Mouse (Mus musculus): Measurements from ENCODE around the gene Rasal2. TPM values are rescaled to one million over a fixed set of nuclear protein-coding genes. Genes with fewer than 3 reads are reported as not detected.

The Rasal2 gene
- total and polyA plus RNA-seq, 3 experiments = 1.5 to 3.2 TPM; not detected in 1

GRCm38 (mm10) chr1:157297137-157297536 is 115.3 kb downstream of the Rasal2 start (continued):
- TF ChIP-seq MEF2A (IDR thresholded peaks at IDR 0.05; ENCODE audit: extremely low read depth, insufficient replicate concordance, low read depth, low read length, poor library complexity, severe bottlenecking) = no peak
- no peak for TF ChIP-seq CHD1 (IDR thresholded peaks at IDR 0.05; ENCODE audit: low read depth, low read length)
- no peak for TF ChIP-seq NRF1 (IDR thresholded peaks at IDR 0.05; ENCODE audit: insufficient read depth, low read depth, low read length, poor library complexity, severe bottlenecking)
- peak; percentile 56 for TF ChIP-seq TCF12 (IDR thresholded peaks at IDR 0.05; ENCODE audit: low read depth, low read length)
- no peak for TF ChIP-seq CTCF (IDR thresholded peaks at IDR 0.05 in 2 of 3, conservative IDR thresholded peaks at IDR 0.05 in 1 of 3; ENCODE audit: control insufficient read depth in 1 of 3, insufficient read depth in 1 of 3, low read depth in 2 of 3, low read length in 3 of 3, poor library complexity in 1 of 3, severe bottlenecking in 1 of 3)
- no peak for TF ChIP-seq BHLHE40 (IDR thresholded peaks at IDR 0.05; ENCODE audit: borderline replicate concordance, low read depth, low read length)
- TF ChIP-seq EP300 (IDR thresholded peaks at IDR 0.05; ENCODE audit: low read depth in 1 of 2, low read length in 2 of 2) = peak; percentile 67 to 71
- TF ChIP-seq UBTF (IDR thresholded peaks at IDR 0.05; ENCODE audit: borderline replicate concordance, insufficient read depth, low read depth, low read length) = no peak

- Histone ChIP-seq H3K27ac (ENCODE audit: control insufficient read depth, low read depth, low read length) (no peak overlapping the region), H3K27me3 (ENCODE audit: control insufficient read depth in 1 of 2, insufficient read depth in 2 of 2, low read length in 2 of 2) (no peaks in the 10 kb centered on the region), H3K36me3 (ENCODE audit: control insufficient read depth in 1 of 2, insufficient read depth in 2 of 2, low read length in 2 of 2) (peaks cover 0 to 10% of the 10 kb centered on the region in 2 experiments; a peak in 2 of 4 replicates), H3K79me2 (ENCODE audit: control insufficient read depth, insufficient read depth, low read length, poor library complexity) (no peaks in the 10 kb centered on the region), H3K4me3 (ENCODE audit: control insufficient read depth in 1 of 2, insufficient read depth in 1 of 2, low read depth in 2 of 2, low read length in 2 of 2) (no peak overlapping the region), H3K4me1 (ENCODE audit: control insufficient read depth in 1 of 2, insufficient read depth in 2 of 2, low read length in 2 of 2) (peaks cover 0 to 2% of the 10 kb centered on the region in 2 experiments; a peak in 1 of 4 replicates), H3K9me3 (replicated peaks; ENCODE audit: insufficient read depth, low read length) (no peaks in the 10 kb centered on the region), H3K9ac (ENCODE audit: control insufficient read depth, low read depth, low read length, poor library complexity, severe bottlenecking) (no peak overlapping the region)
- DNase-seq (ENCODE audit: low read depth, low spot score) = no peak
- TF ChIP-seq RAD21 (IDR thresholded peaks at IDR 0.05; ENCODE audit: low read depth, low read length) (no peak), GATA1 (IDR thresholded peaks at IDR 0.05; ENCODE audit: low read depth, low read length) (no peak), CHD2 (IDR thresholded peaks at IDR 0.05; ENCODE audit: low read length) (no peak), ZNF384 (IDR thresholded peaks at IDR 0.05; ENCODE audit: low read depth, low read length) (no peak), CHD1 (IDR thresholded peaks at IDR 0.05; ENCODE audit: low read depth, low read length) (no peak), POLR2AphosphoS2 (IDR thresholded peaks at IDR 0.05; ENCODE audit: low read length) (no peak), BHLHE40 (IDR thresholded peaks at IDR 0.05; ENCODE audit: borderline replicate concordance, low read depth, low read length) (no peak), ELF1 (IDR thresholded peaks at IDR 0.05; ENCODE audit: low read depth, low read length) (no peak), KAT2A (conservative IDR thresholded peaks at IDR 0.05; ENCODE audit: low read depth, low read length) (no peak), ZKSCAN1 (IDR thresholded peaks at IDR 0.05; ENCODE audit: low read depth, low read length) (no peak), EP300 (IDR thresholded peaks at IDR 0.05; ENCODE audit: low read depth in 1 of 2, low read length in 2 of 2) (no peak), MYC (IDR thresholded peaks at IDR 0.05; ENCODE audit: low read depth, low read length) (no peak)
Observed at GRCm38 (mm10) chr1:157295868-157296267, 116.5 kb downstream of the Rasal2 start.

- Histone ChIP-seq H3K36me3 (ENCODE audit: control insufficient read depth in 1 of 2, insufficient read depth in 2 of 2, low read length in 2 of 2) (peaks cover 0 to 6% of the 10 kb centered on the region in 2 experiments; a peak in 2 of 4 replicates), H3K27ac (ENCODE audit: control insufficient read depth, low read depth, low read length) (no peak overlapping the region), H3K4me1 (ENCODE audit: control insufficient read depth in 1 of 2, insufficient read depth in 2 of 2, low read length in 2 of 2) (peaks cover 0 to 4% of the 10 kb centered on the region in 2 experiments; a peak in 2 of 4 replicates), H3K4me3 (ENCODE audit: control insufficient read depth in 1 of 2, insufficient read depth in 1 of 2, low read depth in 2 of 2, low read length in 2 of 2) (no peak overlapping the region), H3K79me2 (ENCODE audit: control insufficient read depth, insufficient read depth, low read length, poor library complexity) (no peaks in the 10 kb centered on the region), H3K27me3 (ENCODE audit: control insufficient read depth in 1 of 2, insufficient read depth in 2 of 2, low read length in 2 of 2) (no peaks in the 10 kb centered on the region), H3K9ac (ENCODE audit: control insufficient read depth, low read depth, low read length, poor library complexity, severe bottlenecking) (no peak overlapping the region), H3K9me3 (replicated peaks; ENCODE audit: insufficient read depth, low read length) (no peaks in the 10 kb centered on the region)
- TF ChIP-seq MEF2A (IDR thresholded peaks at IDR 0.05; ENCODE audit: extremely low read depth, insufficient replicate concordance, low read depth, low read length, poor library complexity, severe bottlenecking) (no peak), MYC (IDR thresholded peaks at IDR 0.05; ENCODE audit: low read depth, low read length) (no peak), HCFC1 (IDR thresholded peaks at IDR 0.05; ENCODE audit: low read depth, low read length) (no peak), CHD1 (IDR thresholded peaks at IDR 0.05; ENCODE audit: low read depth, low read length) (no peak), CTCF (IDR thresholded peaks at IDR 0.05 in 2 of 3, conservative IDR thresholded peaks at IDR 0.05 in 1 of 3; ENCODE audit: control insufficient read depth in 1 of 3, insufficient read depth in 1 of 3, low read depth in 2 of 3, low read length in 3 of 3, poor library complexity in 1 of 3, severe bottlenecking in 1 of 3) (no peak), POLR2A (IDR thresholded peaks at IDR 0.05; ENCODE audit: control insufficient read depth in 1 of 2, insufficient read depth in 1 of 2, low read depth in 1 of 2, low read length in 2 of 2, poor library complexity in 1 of 2) (no peak), RAD21 (IDR thresholded peaks at IDR 0.05; ENCODE audit: low read depth, low read length) (no peak), GATA1 (IDR thresholded peaks at IDR 0.05; ENCODE audit: low read depth, low read length) (peak; percentile 77), TCF12 (IDR thresholded peaks at IDR 0.05; ENCODE audit: low read depth, low read length) (peak; percentile 27; the same call in 1 of the 2 replicates), ETS1 (IDR thresholded peaks at IDR 0.05; ENCODE audit: low read depth, low read length) (0 out of 2 replicates have a peak, but pooled peaks have one; percentile 52), MAZ (IDR thresholded peaks at IDR 0.05; ENCODE audit: low read depth, low read length) (no peak), EP300 (IDR thresholded peaks at IDR 0.05; ENCODE audit: low read depth in 1 of 2, low read length in 2 of 2) (peak in 1 of 2 experiments; percentile 34; a peak in 2 of 4 replicates)
- no peak for DNase-seq (ENCODE audit: low read depth, low spot score)
Observed at GRCm38 (mm10) chr1:157290173-157290572, 122.2 kb downstream of the Rasal2 start.

All from MEL (cell line).